Mouse (Mus musculus) forebrain, embryonic 13.5 days (tissue): Measurements from ENCODE around the gene Cdyl2. TPM values are rescaled to one million over a fixed set of nuclear protein-coding genes. Genes with fewer than 3 reads are reported as not detected.

ENCODE experiments used
- ATAC-seq: fragments of 200-750 bp; cut with Nextera tagmentation; 2 replicates; pipeline ENCODE4 v1.8.0; 2017
- H3K27ac ChIP-seq: fragments of 300-500 bp; sonication (generic); 2 replicates; pipeline ENCODE4 v1.5.1; 2015; ENCODE audit warnings: inconsistent platforms, mild to moderate bottlenecking, moderate library complexity
- H3K27me3 ChIP-seq: fragments of 300-500 bp; sonication (generic); 2 replicates; pipeline ENCODE4 v1.6.1; 2015; ENCODE audit warnings: mild to moderate bottlenecking, inconsistent platforms
- H3K36me3 ChIP-seq: fragments of 300-500 bp; sonication (generic); 2 replicates; pipeline ENCODE4 v1.6.1; 2015; ENCODE audit warnings: mild to moderate bottlenecking, inconsistent platforms; ENCODE audit not compliant: poor library complexity, severe bottlenecking
- H3K4me1 ChIP-seq: fragments of 300-500 bp; sonication (generic); 2 replicates; pipeline ENCODE4 v1.6.1; 2015; ENCODE audit warnings: inconsistent platforms
- H3K4me2 ChIP-seq: fragments of 300-500 bp; sonication (generic); 2 replicates; pipeline ENCODE4 v1.6.1; 2015; ENCODE audit warnings: inconsistent platforms, mild to moderate bottlenecking, moderate library complexity
- H3K4me3 ChIP-seq: fragments of 300-500 bp; sonication (generic); 2 replicates; pipeline ENCODE4 v1.5.1; 2015; ENCODE audit warnings: mild to moderate bottlenecking, inconsistent platforms
- H3K9ac ChIP-seq: fragments of 300-500 bp; sonication (generic); 2 replicates; pipeline ENCODE4 v1.6.1; 2015; ENCODE audit warnings: mild to moderate bottlenecking, inconsistent platforms
- H3K9me3 ChIP-seq: fragments of 300-500 bp; sonication (generic); replicated peaks from 2 replicates; pipeline ENCODE4 v1.6.1; 2016; ENCODE audit warnings: inconsistent platforms
- WGBS: fragments of 180-500 bp; shearing (Covaris S2); methylation state at CpG from one replicate; pipeline ENCODE4 v1.1.7; 2015; 5-methylcytosine and 5-hydroxymethylcytosine counted together
- polyA plus RNA-seq: library from polyadenylated mRNA; unstranded; fragments of >200 nt; fragmentation: Nextera tagmentation; extraction: Ambion mirVana; gene quantifications from 2 replicates; pipeline ENCODE4 v1.2.1, GENCODE M21; 2015

Cdyl2 gene
- polyA plus RNA-seq, 1 experiment from 2014 or later = 7.0 TPM

GRCm38 (mm10) chr8:116618797-116619196 lies 114.0 kb downstream of the Cdyl2 start:
- no peak overlapping the region for H3K9ac ChIP-seq
- no peaks in the 10 kb centered on the region for H3K27me3 ChIP-seq
- no peak overlapping the region for H3K4me3 ChIP-seq
- H3K36me3 ChIP-seq = peaks cover 4% of the 10 kb centered on the region; the same call in 1 of the 2 replicates
- H3K27ac ChIP-seq = no peak overlapping the region
- H3K4me2 ChIP-seq = no peak overlapping the region
- no peaks in the 10 kb centered on the region for H3K9me3 ChIP-seq
- 92% methylated on average over 10 of the region's 10 CpGs for WGBS
- ATAC-seq = no peak
- peaks cover 25% of the 10 kb centered on the region for H3K4me1 ChIP-seq

GRCm38 (mm10) chr8:116617891-116618290 lies 114.9 kb downstream of the Cdyl2 start:
- no peaks in the 10 kb centered on the region for H3K27me3 ChIP-seq
- peaks cover 25% of the 10 kb centered on the region for H3K4me1 ChIP-seq
- 89% methylated on average over 4 of the region's 4 CpGs for WGBS
- H3K4me3 ChIP-seq = no peak overlapping the region
- no peak overlapping the region for H3K4me2 ChIP-seq
- H3K36me3 ChIP-seq = no peaks in the 10 kb centered on the region
- no peak overlapping the region for H3K9ac ChIP-seq
- H3K9me3 ChIP-seq = no peaks in the 10 kb centered on the region
- H3K27ac ChIP-seq = no peak overlapping the region
- no peak for ATAC-seq

GRCm38 (mm10) chr8:116616369-116616768 lies 116.4 kb downstream of the Cdyl2 start:
- Histone ChIP-seq H3K4me2 (no peak overlapping the region), H3K4me3 (no peak overlapping the region), H3K4me1 (0 out of 2 replicates have a peak, but pooled peaks cover 13% of the 10 kb centered on the region), H3K27me3 (no peaks in the 10 kb centered on the region), H3K36me3 (no peaks in the 10 kb centered on the region), H3K9me3 (no peaks in the 10 kb centered on the region), H3K9ac (no peak overlapping the region), H3K27ac (no peak overlapping the region)
- no peak for ATAC-seq

- 81% methylated on average over 7 of the region's 7 CpGs for WGBS
- Histone ChIP-seq H3K9ac (no peak overlapping the region), H3K4me1 (0 out of 2 replicates have a peak, but pooled peaks cover under 1% of the 10 kb centered on the region), H3K27me3 (no peaks in the 10 kb centered on the region), H3K4me3 (no peak overlapping the region), H3K27ac (no peak overlapping the region), H3K4me2 (no peak overlapping the region), H3K36me3 (no peaks in the 10 kb centered on the region), H3K9me3 (no peaks in the 10 kb centered on the region)
- no peak for ATAC-seq
These were observed 117.9 kb downstream of the Cdyl2 start for GRCm38 (mm10) chr8:116614901-116615300.

- no peak for ATAC-seq
- Histone ChIP-seq H3K27me3 (no peaks in the 10 kb centered on the region), H3K27ac (no peak overlapping the region), H3K4me2 (no peak overlapping the region), H3K36me3 (no peaks in the 10 kb centered on the region), H3K9me3 (0 out of 2 replicates have a peak, but pooled peaks cover 4% of the 10 kb centered on the region), H3K4me1 (no peaks in the 10 kb centered on the region), H3K4me3 (no peak overlapping the region), H3K9ac (no peak overlapping the region)
- WGBS = 57% methylated on average over 10 of the region's 13 CpGs
These were observed 126.6 kb downstream of the Cdyl2 start for GRCm38 (mm10) chr8:116606171-116606570.

GRCm38 (mm10) chr8:116602806-116603205 lies 130.0 kb downstream of the Cdyl2 start:
- Histone ChIP-seq H3K9ac (no peak overlapping the region), H3K4me2 (no peak overlapping the region), H3K27me3 (no peaks in the 10 kb centered on the region), H3K36me3 (no peaks in the 10 kb centered on the region), H3K9me3 (0 out of 2 replicates have a peak, but pooled peaks cover 4% of the 10 kb centered on the region), H3K27ac (no peak overlapping the region), H3K4me1 (no peaks in the 10 kb centered on the region), H3K4me3 (no peak overlapping the region)
- WGBS = 97% methylated on average over 4 of the region's 4 CpGs
- ATAC-seq = no peak

- Histone ChIP-seq H3K27ac (no peak overlapping the region), H3K4me2 (no peak overlapping the region), H3K36me3 (no peaks in the 10 kb centered on the region), H3K9ac (no peak overlapping the region), H3K9me3 (0 out of 2 replicates have a peak, but pooled peaks cover 4% of the 10 kb centered on the region), H3K4me3 (no peak overlapping the region), H3K4me1 (no peaks in the 10 kb centered on the region), H3K27me3 (no peaks in the 10 kb centered on the region)
- ATAC-seq = no peak
- 95% methylated on average over 6 of the region's 6 CpGs for WGBS
These were observed 133.1 kb downstream of the Cdyl2 start for GRCm38 (mm10) chr8:116599728-116600127.

- Histone ChIP-seq H3K27me3 (no peaks in the 10 kb centered on the region), H3K4me3 (no peak overlapping the region), H3K36me3 (no peaks in the 10 kb centered on the region), H3K4me1 (no peaks in the 10 kb centered on the region), H3K4me2 (no peak overlapping the region), H3K9ac (no peak overlapping the region), H3K9me3 (no peaks in the 10 kb centered on the region), H3K27ac (no peak overlapping the region)
- ATAC-seq = no peak
- WGBS = 85% methylated on average over 10 of the region's 10 CpGs
These were observed 141.6 kb downstream of the Cdyl2 start for GRCm38 (mm10) chr8:116591226-116591625.

GRCm38 (mm10) chr8:116590546-116590945 lies 142.2 kb downstream of the Cdyl2 start:
- no peak overlapping the region for H3K4me2 ChIP-seq
- H3K9me3 ChIP-seq = no peaks in the 10 kb centered on the region
- H3K4me1 ChIP-seq = no peaks in the 10 kb centered on the region
- no peaks in the 10 kb centered on the region for H3K27me3 ChIP-seq
- WGBS = 94% methylated on average over 4 of the region's 4 CpGs
- no peak overlapping the region for H3K27ac ChIP-seq
- ATAC-seq = no peak
- no peak overlapping the region for H3K9ac ChIP-seq
- H3K36me3 ChIP-seq = no peaks in the 10 kb centered on the region
- H3K4me3 ChIP-seq = no peak overlapping the region

GRCm38 (mm10) chr8:116590106-116590505 lies 142.7 kb downstream of the Cdyl2 start:
- H3K4me3 ChIP-seq = no peak overlapping the region
- no peaks in the 10 kb centered on the region for H3K4me1 ChIP-seq
- no peak overlapping the region for H3K27ac ChIP-seq
- H3K9me3 ChIP-seq = no peaks in the 10 kb centered on the region
- no peak overlapping the region for H3K9ac ChIP-seq
- no peak for ATAC-seq
- no peaks in the 10 kb centered on the region for H3K36me3 ChIP-seq
- WGBS = 90% methylated on average over 14 of the region's 14 CpGs
- no peak overlapping the region for H3K4me2 ChIP-seq
- H3K27me3 ChIP-seq = no peaks in the 10 kb centered on the region

- 84% methylated on average over 19 of the region's 19 CpGs for WGBS
- H3K4me3 ChIP-seq = no peak overlapping the region
- peaks cover 12% of the 10 kb centered on the region; the same call in 1 of the 2 replicates for H3K36me3 ChIP-seq
These were observed 144.9 kb downstream of the Cdyl2 start for GRCm38 (mm10) chr8:116587616-116588468.

GRCm38 (mm10) chr8:116581318-116582019 lies 151.3 kb downstream of the Cdyl2 start:
- peaks cover 12% of the 10 kb centered on the region; the same call in 1 of the 2 replicates for H3K36me3 ChIP-seq
- no peaks in the 10 kb centered on the region; the same call in 1 of the 2 replicates for H3K9me3 ChIP-seq
- H3K4me1 ChIP-seq = no peaks in the 10 kb centered on the region
- no peak overlapping the region for H3K4me3 ChIP-seq
- no peak overlapping the region for H3K27ac ChIP-seq
- no peak overlapping the region for H3K4me2 ChIP-seq
- no peak overlapping the region for H3K9ac ChIP-seq
- ATAC-seq = no peak
- 92% methylated on average over 11 of the region's 11 CpGs for WGBS
- no peaks in the 10 kb centered on the region for H3K27me3 ChIP-seq

More at GRCm38 (mm10) chr8:116587616-116588468, 144.9 kb downstream of the Cdyl2 start:
- no peak overlapping the region for H3K4me2 ChIP-seq
- H3K9ac ChIP-seq = no peak overlapping the region
- no peak for ATAC-seq
- no peaks in the 10 kb centered on the region; the same call in 1 of the 2 replicates for H3K9me3 ChIP-seq
- no peaks in the 10 kb centered on the region for H3K4me1 ChIP-seq
- no peaks in the 10 kb centered on the region for H3K27me3 ChIP-seq
- H3K27ac ChIP-seq = no peak overlapping the region
